In genomic region chr13:114447213-114447612, GRCm38 (mm10) we compare ENCODE assay signal across 25 mouse cellular contexts. TPM values are rescaled to one million over a fixed set of nuclear protein-coding genes. Genes with fewer than 3 reads are reported as not detected.
DNase-seq lines count a peak whose midpoint lies in the region; ATAC-seq and TF ChIP-seq lines count a peak whose summit lies in the region.
"Had no signal": no experiment of that assay in that cellular context is flagged by ENCODE, and none has a peak within 500 bp of the region (broad histone marks: within the 10 kb centered on the region; RNA-seq: fewer than 3 reads in every experiment).

No protein-coding gene starts in this region.

- no peak overlapping the region for H3K4me2 ChIP-seq in liver, postnatal 0 days (ENCODE audit: low read depth, low read length)
- H3K4me2 ChIP-seq: embryonic facial prominence, embryonic 13.5 days; hindbrain, embryonic 13.5 days had no signal

- 52% methylated on average over 2 of the region's 2 CpGs for WGBS in heart, adult 2 months
- WGBS in liver, postnatal 0 days (ENCODE audit: insufficient replicate concordance) = 77% methylated on average over 2 of the region's 2 CpGs

- H3K9ac ChIP-seq in heart, adult 2 months (ENCODE audit: low read depth, low read length) = no peak overlapping the region
- H3K9ac ChIP-seq in ES-Bruce4 (ENCODE audit: low read depth, poor library complexity, severe bottlenecking) = no peak overlapping the region
- no peak overlapping the region for H3K9ac ChIP-seq in liver, postnatal 0 days (replicated peaks)
- H3K9ac ChIP-seq: embryonic facial prominence, embryonic 13.5 days; hindbrain, embryonic 13.5 days had no signal

- H3K9me3 ChIP-seq in ES-Bruce4 (replicated peaks; ENCODE audit: control insufficient read depth, insufficient read depth, low read length, poor library complexity, severe bottlenecking) = no peaks in the 10 kb centered on the region
- no peaks in the 10 kb centered on the region for H3K9me3 ChIP-seq in liver, postnatal 0 days (ENCODE audit: low read length)
- H3K9me3 ChIP-seq: embryonic facial prominence, embryonic 13.5 days; forebrain, embryonic 10.5 days; heart, embryonic 10.5 days; hindbrain, embryonic 13.5 days had no signal

- no peak overlapping the region for H3K4me3 ChIP-seq in heart, adult 2 months
- H3K4me3 ChIP-seq in ES-Bruce4 (ENCODE audit: low read depth, low read length) = no peak overlapping the region
- H3K4me3 ChIP-seq in liver, postnatal 0 days (ENCODE audit: low read depth, low read length) = no peak overlapping the region
- H3K4me3 ChIP-seq: embryonic facial prominence, embryonic 13.5 days; forebrain, embryonic 10.5 days; heart, embryonic 10.5 days; hindbrain, embryonic 13.5 days had no signal

- ATAC-seq in Patski = peak; percentile 27
- ATAC-seq in liver, postnatal 0 days = no peak
- ATAC-seq: activated CD4-positive, CD25-positive, alpha-beta regulatory T cell, adult 4 months; forebrain, embryonic 14.5 days; hindbrain, postnatal 0 days had no signal

- no peaks in the 10 kb centered on the region for H3K79me2 ChIP-seq in heart, adult 2 months (replicated peaks; ENCODE audit: control insufficient read depth, insufficient read depth, low read length)

- TF ChIP-seq POLR2A in heart, adult 2 months (IDR thresholded peaks at IDR 0.05; ENCODE audit: insufficient read depth, low read depth, low read length) = no peak
- no peak for TF ChIP-seq POLR2A in ES-Bruce4 (IDR thresholded peaks at IDR 0.05; ENCODE audit: insufficient read depth, low read length)

- H3K36me3 ChIP-seq in heart, adult 2 months (ENCODE audit: control insufficient read depth, insufficient read depth, low read length) = no peaks in the 10 kb centered on the region
- no peaks in the 10 kb centered on the region for H3K36me3 ChIP-seq in ES-Bruce4 (ENCODE audit: control insufficient read depth, insufficient read depth, low read length, poor library complexity, severe bottlenecking)
- H3K36me3 ChIP-seq in liver, postnatal 0 days (replicated peaks; ENCODE audit: insufficient read depth, low read length) = no peaks in the 10 kb centered on the region
- H3K36me3 ChIP-seq: embryonic facial prominence, embryonic 13.5 days; heart, embryonic 10.5 days; hindbrain, embryonic 13.5 days had no signal

- peak; percentile 86 for DNase-seq in heart, adult 11 months
- no peak for DNase-seq in heart, adult 2 months
- DNase-seq in Patski (ENCODE audit: low read depth, low spot score) = no peak
- DNase-seq in fibroblast of lung, adult 2 months (ENCODE audit: low read depth) = peak; percentile 82
- DNase-seq in right cerebral cortex, adult 18-20 months = no peak
- no peak for DNase-seq in liver, postnatal 0 days
- DNase-seq in cerebellum, postnatal 14 days = no peak
- DNase-seq: adrenal gland, adult 8-10 months; adrenal gland, postnatal 36 days; cerebellum, adult 11 months; cerebellum, adult 8-10 months; cerebellum, postnatal 25 days; heart, postnatal 10 days; kidney, adult 11 months; kidney, adult 9 months had no signal

- no peak for TF ChIP-seq EP300 in heart, adult 2 months (IDR thresholded peaks at IDR 0.05; ENCODE audit: insufficient read depth, low read depth, low read length)
- TF ChIP-seq EP300 in ES-Bruce4 (IDR thresholded peaks at IDR 0.05; ENCODE audit: insufficient read depth, low read depth, low read length) = no peak
- no peak for TF ChIP-seq EP300 in liver, postnatal 0 days (IDR thresholded peaks at IDR 0.05; ENCODE audit: low read depth)

- intact Hi-C loops in heart, adult 2 months (cut with DNase I) = no loop called here

- POLR2A ChIA-PET in Patski (lab: Charles Lee) = interaction anchor here (0.7 to 0.9 kb wide), 2 partner anchors 9 to 382 kb away, joined by 3 to 4 read pairs; no protein-coding TSS in a partner anchor

- H3K27me3 ChIP-seq in heart, adult 2 months (ENCODE audit: control insufficient read depth, insufficient read depth, low read length) = no peaks in the 10 kb centered on the region
- H3K27me3 ChIP-seq in ES-Bruce4 (ENCODE audit: control insufficient read depth, insufficient read depth, low read length, poor library complexity, severe bottlenecking) (no peaks in the 10 kb centered on the region), Patski (no peaks in the 10 kb centered on the region)
- H3K27me3 ChIP-seq in liver, postnatal 0 days (ENCODE audit: insufficient read depth, low read length) = no peaks in the 10 kb centered on the region
- H3K27me3 ChIP-seq: embryonic facial prominence, embryonic 13.5 days; hindbrain, embryonic 13.5 days had no signal

- in situ Hi-C loops in Patski (cut with MboI; ENCODE audit: low pct_unique_long_range_greater_than_20kb) = no loop called here

- no peaks in the 10 kb centered on the region for H3K4me1 ChIP-seq in heart, adult 2 months (ENCODE audit: control insufficient read depth, insufficient read depth, low read length)
- no peaks in the 10 kb centered on the region for H3K4me1 ChIP-seq in ES-Bruce4 (ENCODE audit: control insufficient read depth, insufficient read depth, low read length)
- no peaks in the 10 kb centered on the region for H3K4me1 ChIP-seq in liver, postnatal 0 days (ENCODE audit: insufficient read depth)
- H3K4me1 ChIP-seq: embryonic facial prominence, embryonic 13.5 days; forebrain, embryonic 10.5 days; heart, embryonic 10.5 days; hindbrain, embryonic 13.5 days had no signal

- TF ChIP-seq CTCF in heart, adult 2 months (IDR thresholded peaks at IDR 0.05) = no peak
- TF ChIP-seq CTCF in ES-Bruce4 (IDR thresholded peaks at IDR 0.05; ENCODE audit: low read depth, low read length) (no peak), Patski (IDR thresholded peaks at IDR 0.05) (no peak)
- TF ChIP-seq CTCF in liver, postnatal 0 days (IDR thresholded peaks at IDR 0.05; ENCODE audit: low read depth) = no peak

- H3K27ac ChIP-seq in heart, adult 2 months = no peak overlapping the region
- H3K27ac ChIP-seq in ES-Bruce4 (ENCODE audit: insufficient read depth, low read length) = peak overlapping the region; percentile 64
- no peak overlapping the region for H3K27ac ChIP-seq in liver, postnatal 0 days (ENCODE audit: low read depth)
- H3K27ac ChIP-seq: embryonic facial prominence, embryonic 13.5 days; forebrain, embryonic 10.5 days; heart, embryonic 10.5 days; hindbrain, embryonic 13.5 days; hindbrain, postnatal 0 days; kidney, postnatal 0 days had no signal

- CTCF ChIA-PET in Patski (lab: Charles Lee) = interaction anchor here (1.7 to 1.8 kb wide), 2 partner anchors 10 to 23 kb away, joined by 3 to 6 read pairs; no protein-coding TSS in a partner anchor

RNA-seq across cellular contexts. Expression of gene Fst, which starts 11.5 kb away (rescaled TPM):
- total RNA-seq in heart, adult 2 months (2021) = 1 to 10 TPM in 1 of 2 experiments, under 1 TPM in 1; 0.63 to 1.3 TPM
- 0.50 and 1.2 TPM in 2 replicates for polyA plus RNA-seq in heart, adult 2 months (2012; rRNA removed)
- polyA plus RNA-seq in ES-Bruce4 (2011; ENCODE audit: insufficient read depth, insufficient read length, low read depth, missing spikeins) = 3.2 and 3.6 TPM in 2 replicates
- 2,016 TPM for polyA plus RNA-seq in Patski (2021)
- 6.4 and 9.2 TPM in 2 replicates for polyA plus RNA-seq in liver, postnatal 0 days (2015; fragmentation: Nextera tagmentation; extraction: Ambion mirVana)
- total RNA-seq: hematopoietic stem cell, adult 5-6 weeks had no signal

RNA-seq across cellular contexts. Expression of gene Ndufs4, which starts 59.2 kb away (rescaled TPM):
- total RNA-seq in heart, adult 2 months (2021) = 100 to 1,000 TPM; 493 to 588 TPM
- polyA plus RNA-seq in heart, adult 2 months (2012; rRNA removed) = 173 and 185 TPM in 2 replicates
- 137 and 140 TPM in 2 replicates for polyA plus RNA-seq in ES-Bruce4 (2011; ENCODE audit: insufficient read depth, insufficient read length, low read depth, missing spikeins)
- polyA plus RNA-seq in Patski (2021) = 352 TPM
- polyA plus RNA-seq in liver, postnatal 0 days (2015; fragmentation: Nextera tagmentation; extraction: Ambion mirVana) = 203 and 222 TPM in 2 replicates

Comparison
In these comparisons a context has a peak if more than half of its experiments do, and no peak if none do; other contexts are left out.
1. DNase-seq: peak in heart, adult 11 months (single experiment) and fibroblast of lung, adult 2 months (single experiment); none in heart, adult 2 months (0 of 2), Patski (single experiment), right cerebral cortex, adult 18-20 months (single experiment), liver, postnatal 0 days (single experiment) and cerebellum, postnatal 14 days (0 of 2).
2. RNA of gene Fst, which starts 11.5 kb away (polyA plus RNA-seq): 2,016 TPM in Patski (single experiment); 6.4 to 9.2 TPM in liver, postnatal 0 days, 3.2 to 3.6 TPM in ES-Bruce4 and 0.50 to 1.2 TPM in heart, adult 2 months; every median in the first group is over 100 times any median in the second.